Mouse (Mus musculus) lung, postnatal 0 days (tissue): ENCODE results near the gene Kif3c.

ENCODE experiments used
- CTCF ChIP-seq: IDR thresholded peaks from 2 replicates; pipeline ENCODE4 v1.5.1; 2016; ENCODE audit warnings: antibody characterized with exemption, mild to moderate bottlenecking
- EP300 ChIP-seq: IDR thresholded peaks from 2 replicates; pipeline ENCODE4 v1.6.1; 2016; ENCODE audit warnings: antibody characterized with exemption, mild to moderate bottlenecking, control low read depth

GRCm38 (mm10) chr12:3385271-3385670, 20.3 kb downstream of the Kif3c start:
- TF ChIP-seq CTCF: no peak
- no peak for TF ChIP-seq EP300
